Mouse (Mus musculus) kidney, adult 2 months (tissue): ENCODE data around the gene Afp. TPM values are rescaled to one million over a fixed set of nuclear protein-coding genes. Genes with fewer than 3 reads are reported as not detected.
A peak's percentile ranks its signal among the peaks of the same experiment; 100 is the strongest.

Experiments used
- DNase-seq: peaks from one replicate; pipeline ENCODE4 v3.0.0; 2021
- H3K27ac ChIP-seq: fragments of 200-500 bp; 2 replicates; pipeline ENCODE4 v1.5.1; 2012; ENCODE audit warnings: low read depth, low read length, control low read depth, inconsistent platforms; ENCODE audit not compliant: insufficient read depth
- H3K27me3 ChIP-seq: fragments of 200-500 bp; replicated peaks from 2 replicates; pipeline ENCODE4 v1.6.1; 2012; ENCODE audit warnings: mild to moderate bottlenecking, moderate library complexity, low read length, inconsistent platforms; ENCODE audit not compliant: control insufficient read depth, insufficient read depth
- H3K36me3 ChIP-seq: fragments of 200-500 bp; 2 replicates; pipeline ENCODE4 v1.6.1; 2012; ENCODE audit warnings: mild to moderate bottlenecking, moderate library complexity, low read length, inconsistent platforms; ENCODE audit not compliant: control insufficient read depth, insufficient read depth
- H3K4me1 ChIP-seq: fragments of 200-500 bp; 2 replicates; pipeline ENCODE4 v1.6.1; 2011; ENCODE audit warnings: low read length; ENCODE audit not compliant: control insufficient read depth, insufficient read depth
- H3K4me3 ChIP-seq: fragments of 200-500 bp; 2 replicates; pipeline ENCODE4 v1.5.1; 2011; ENCODE audit warnings: mild to moderate bottlenecking, low read depth, low read length, control low read depth; ENCODE audit not compliant: insufficient read depth
- CTCF ChIP-seq: fragments of 200-500 bp; conservative IDR thresholded peaks from 2 replicates; pipeline ENCODE4 v1.5.1; 2011; ENCODE audit warnings: low read depth, mild to moderate bottlenecking, control low read depth, low read length, moderate library complexity, mixed read lengths; ENCODE audit not compliant: insufficient read depth, insufficient read length
- POLR2A ChIP-seq: fragments of 200-500 bp; IDR thresholded peaks from one replicate; pipeline ENCODE4 v1.6.1; 2011; ENCODE audit warnings: low read depth, low read length, control low read depth
- WGBS: fragments of 180-500 bp; shearing (Covaris S2); methylation state at CpG from one replicate; pipeline ENCODE4 v1.1.7; 2018; 5-methylcytosine and 5-hydroxymethylcytosine counted together
- polyA plus RNA-seq: library from polyadenylated mRNA; depleted of rRNA; stranded (reverse); fragments of >200 nt; gene quantifications from 2 replicates; pipeline ENCODE4 v1.2.3, GENCODE M21; 2012; rRNA removed

Afp gene
- polyA plus RNA-seq = 0.75 and 0.78 TPM in 2 replicates

GRCm38 (mm10) chr5:90490518-90490917 is at the start of gene Afp:
Gene Afp, plus strand, starts transcription at chr5:90490737.
- TF ChIP-seq CTCF = no peak
- TF ChIP-seq POLR2A = no peak
- Histone ChIP-seq H3K4me1 (no peaks in the 10 kb centered on the region; the same call in 1 of the 2 replicates), H3K4me3 (no peak within 1 kb of the TSS; the same call in 1 of the 2 replicates), H3K36me3 (no peaks in the 10 kb centered on the region), H3K27me3 (no peaks in the 10 kb centered on the region), H3K27ac (no peak within 1 kb of the TSS)
- 75% methylated on average over 7 of the region's 7 CpGs for WGBS
- DNase-seq = no peak

GRCm38 (mm10) chr5:90447577-90447976 is 43.0 kb upstream of the Afp start:
- DNase-seq = peak; percentile 61
- no peak overlapping the region for H3K27ac ChIP-seq
- peaks cover 5% of the 10 kb centered on the region; the same call in 1 of the 2 replicates for H3K4me1 ChIP-seq
- no peak overlapping the region for H3K4me3 ChIP-seq
- H3K27me3 ChIP-seq = no peaks in the 10 kb centered on the region
- 58% methylated on average over 3 of the region's 3 CpGs for WGBS
- H3K36me3 ChIP-seq = no peaks in the 10 kb centered on the region
- TF ChIP-seq CTCF = no peak
- TF ChIP-seq POLR2A = no peak

GRCm38 (mm10) chr5:90449961-90450360 is 40.6 kb upstream of the Afp start:
- no peak overlapping the region for H3K4me3 ChIP-seq
- no peaks in the 10 kb centered on the region for H3K36me3 ChIP-seq
- H3K27ac ChIP-seq = no peak overlapping the region

GRCm38 (mm10) chr5:90452711-90453110 is 37.8 kb upstream of the Afp start:
- Histone ChIP-seq H3K4me3 (no peak overlapping the region), H3K27me3 (no peaks in the 10 kb centered on the region), H3K4me1 (peaks cover 3% of the 10 kb centered on the region; the same call in 1 of the 2 replicates), H3K27ac (no peak overlapping the region), H3K36me3 (no peaks in the 10 kb centered on the region)
- 54% methylated on average over 4 of the region's 4 CpGs for WGBS
- TF ChIP-seq POLR2A = no peak
- DNase-seq = no peak

More at GRCm38 (mm10) chr5:90449961-90450360, 40.6 kb upstream of the Afp start:
- Histone ChIP-seq H3K27me3 (no peaks in the 10 kb centered on the region), H3K4me1 (peaks cover 5% of the 10 kb centered on the region; the same call in 1 of the 2 replicates)
- no peak for TF ChIP-seq POLR2A
- no peak for TF ChIP-seq CTCF
- DNase-seq = no peak
- 82% methylated on average over 5 of the region's 5 CpGs for WGBS

- H3K4me3 ChIP-seq = no peak overlapping the region
- DNase-seq = no peak
Measured at GRCm38 (mm10) chr5:90457241-90457640, 33.3 kb upstream of the Afp start.

GRCm38 (mm10) chr5:90458727-90459126 is 31.8 kb upstream of the Afp start:
- TF ChIP-seq CTCF (no peak), POLR2A (no peak)
- Histone ChIP-seq H3K27me3 (no peaks in the 10 kb centered on the region), H3K4me3 (no peak overlapping the region), H3K27ac (no peak overlapping the region), H3K4me1 (no peaks in the 10 kb centered on the region; the same call in 1 of the 2 replicates), H3K36me3 (no peaks in the 10 kb centered on the region)
- WGBS = 27% methylated on average over 5 of the region's 5 CpGs
- no peak for DNase-seq

More at GRCm38 (mm10) chr5:90457241-90457640, 33.3 kb upstream of the Afp start:
- H3K36me3 ChIP-seq = no peaks in the 10 kb centered on the region
- no peak for TF ChIP-seq POLR2A
- TF ChIP-seq CTCF = no peak
- no peak overlapping the region for H3K27ac ChIP-seq
- 95% methylated on average over 1 of the region's 1 CpGs for WGBS
- H3K27me3 ChIP-seq = no peaks in the 10 kb centered on the region
- H3K4me1 ChIP-seq = no peaks in the 10 kb centered on the region; the same call in 1 of the 2 replicates

GRCm38 (mm10) chr5:90460619-90461018 is 29.9 kb upstream of the Afp start, which contains the start of gene Alb:
Gene Alb, plus strand, starts transcription at chr5:90460897.
- no peak within 1 kb of the TSS for H3K4me3 ChIP-seq
- 59% methylated on average over 8 of the region's 8 CpGs for WGBS
- H3K36me3 ChIP-seq = no peaks in the 10 kb centered on the region
- H3K4me1 ChIP-seq = no peaks in the 10 kb centered on the region; the same call in 1 of the 2 replicates
- H3K27ac ChIP-seq = no peak within 1 kb of the TSS
- no peaks in the 10 kb centered on the region for H3K27me3 ChIP-seq
- DNase-seq = peak; percentile 11
- TF ChIP-seq POLR2A = no peak
- no peak for TF ChIP-seq CTCF
